Mouse (Mus musculus) embryonic facial prominence, embryonic 10.5 days (tissue): ENCODE data around the gene Cd82. TPM values are rescaled to one million over a fixed set of nuclear protein-coding genes. Genes with fewer than 3 reads are reported as not detected.

Experiments used
- DNase-seq: peaks from one replicate; pipeline ENCODE4 v3.0.0-alpha.2; 2017; ENCODE audit warnings: low spot score
- H3K27ac ChIP-seq: fragments of 300-500 bp; sonication (generic); replicated peaks from 2 replicates; pipeline ENCODE4 v1.5.1; 2016; ENCODE audit warnings: mild to moderate bottlenecking
- H3K27me3 ChIP-seq: fragments of 300-500 bp; sonication (generic); replicated peaks from 2 replicates; pipeline ENCODE4 v1.6.1; 2016; ENCODE audit warnings: low read depth, mild to moderate bottlenecking; ENCODE audit not compliant: poor library complexity, severe bottlenecking
- H3K36me3 ChIP-seq: fragments of 300-500 bp; sonication (generic); replicated peaks from 2 replicates; pipeline ENCODE4 v1.6.1; 2016; ENCODE audit warnings: mild to moderate bottlenecking, moderate library complexity
- H3K4me1 ChIP-seq: fragments of 300-500 bp; sonication (generic); 2 replicates; pipeline ENCODE4 v1.6.1; 2016
- H3K4me3 ChIP-seq: fragments of 300-500 bp; sonication (generic); 2 replicates; pipeline ENCODE4 v1.5.1; 2016; ENCODE audit warnings: mild to moderate bottlenecking, moderate library complexity
- H3K9me3 ChIP-seq: fragments of 300-500 bp; sonication (generic); 2 replicates; pipeline ENCODE4 v1.6.1; 2016; ENCODE audit warnings: mild to moderate bottlenecking
- WGBS: fragments of 180-500 bp; shearing (Covaris S2); methylation state at CpG from one replicate; pipeline ENCODE4 v1.1.7; 2016; 5-methylcytosine and 5-hydroxymethylcytosine counted together
- polyA plus RNA-seq: library from polyadenylated mRNA; unstranded; fragments of >200 nt; fragmentation: Nextera tagmentation; extraction: Ambion mirVana; gene quantifications from 2 replicates; pipeline ENCODE4 v1.2.1, GENCODE M21; 2016

The Cd82 gene
- polyA plus RNA-seq, 1 experiment from 2014 or later = 7.3 TPM

GRCm38 (mm10) chr2:93485459-93485858 lies 22.5 kb upstream of the Cd82 start:
- WGBS = 54% methylated on average over 9 of the region's 9 CpGs
- no peaks in the 10 kb centered on the region for H3K36me3 ChIP-seq
- H3K27ac ChIP-seq = peak overlapping the region; percentile 19
- peaks cover 63% of the 10 kb centered on the region for H3K4me1 ChIP-seq
- H3K9me3 ChIP-seq = no peaks in the 10 kb centered on the region
- no peak for DNase-seq
- H3K4me3 ChIP-seq = no peak overlapping the region
- H3K27me3 ChIP-seq = peaks cover 30% of the 10 kb centered on the region

GRCm38 (mm10) chr2:93482036-93482644 lies 19.2 kb upstream of the Cd82 start:
- Histone ChIP-seq H3K36me3 (no peaks in the 10 kb centered on the region), H3K4me3 (0 out of 2 replicates have a peak overlapping the region, but pooled peaks have one; percentile 18), H3K27me3 (peaks cover 18% of the 10 kb centered on the region), H3K4me1 (peaks cover 56% of the 10 kb centered on the region), H3K9me3 (no peaks in the 10 kb centered on the region), H3K27ac (peak overlapping the region; percentile 83)
- 28% methylated on average over 6 of the region's 6 CpGs for WGBS
- peak; percentile 89 for DNase-seq

GRCm38 (mm10) chr2:93478744-93479143 lies 15.8 kb upstream of the Cd82 start:
- Histone ChIP-seq H3K4me1 (peaks cover 58% of the 10 kb centered on the region), H3K4me3 (no peak overlapping the region), H3K36me3 (no peaks in the 10 kb centered on the region), H3K27ac (peak overlapping the region; percentile 77), H3K9me3 (no peaks in the 10 kb centered on the region), H3K27me3 (peaks cover 29% of the 10 kb centered on the region)
- no peak for DNase-seq
- 77% methylated on average over 5 of the region's 5 CpGs for WGBS

GRCm38 (mm10) chr2:93477519-93477918 lies 14.6 kb upstream of the Cd82 start:
- H3K4me1 ChIP-seq = peaks cover 46% of the 10 kb centered on the region
- H3K27me3 ChIP-seq = peaks cover 29% of the 10 kb centered on the region
- H3K36me3 ChIP-seq = no peaks in the 10 kb centered on the region
- H3K9me3 ChIP-seq = no peaks in the 10 kb centered on the region
- peak; percentile 77 for DNase-seq
- H3K4me3 ChIP-seq = no peak overlapping the region
- 0 out of 2 replicates have a peak overlapping the region, but pooled peaks have one; percentile 77 for H3K27ac ChIP-seq
- 43% methylated on average over 7 of the region's 7 CpGs for WGBS

GRCm38 (mm10) chr2:93476487-93476886 lies 13.5 kb upstream of the Cd82 start:
- 84% methylated on average over 7 of the region's 7 CpGs for WGBS

GRCm38 (mm10) chr2:93475040-93475439 lies 12.1 kb upstream of the Cd82 start:
- peak; percentile 90 for DNase-seq
- H3K4me3 ChIP-seq = no peak overlapping the region
- peak overlapping the region; percentile 63 for H3K27ac ChIP-seq
- WGBS = 2% methylated on average over 11 of the region's 11 CpGs
- no peaks in the 10 kb centered on the region for H3K36me3 ChIP-seq
- H3K27me3 ChIP-seq = peaks cover 39% of the 10 kb centered on the region
- peaks cover 37% of the 10 kb centered on the region for H3K4me1 ChIP-seq
- H3K9me3 ChIP-seq = no peaks in the 10 kb centered on the region

More at GRCm38 (mm10) chr2:93476487-93476886, 13.5 kb upstream of the Cd82 start:
- H3K4me1 ChIP-seq = peaks cover 36% of the 10 kb centered on the region
- H3K9me3 ChIP-seq = no peaks in the 10 kb centered on the region
- H3K27ac ChIP-seq = peak overlapping the region; percentile 26
- no peak for DNase-seq
- H3K4me3 ChIP-seq = no peak overlapping the region
- no peaks in the 10 kb centered on the region for H3K36me3 ChIP-seq
- H3K27me3 ChIP-seq = peaks cover 29% of the 10 kb centered on the region

- WGBS = 88% methylated on average over 9 of the region's 9 CpGs
- peaks cover 35% of the 10 kb centered on the region for H3K27me3 ChIP-seq
- no peak overlapping the region for H3K4me3 ChIP-seq
- H3K36me3 ChIP-seq = no peaks in the 10 kb centered on the region
- peaks cover 41% of the 10 kb centered on the region for H3K4me1 ChIP-seq
- H3K27ac ChIP-seq = no peak overlapping the region
- H3K9me3 ChIP-seq = no peaks in the 10 kb centered on the region
- DNase-seq = no peak
These were observed 11.0 kb upstream of the Cd82 start for GRCm38 (mm10) chr2:93473915-93474314.

GRCm38 (mm10) chr2:93470849-93471576 lies 8.1 kb upstream of the Cd82 start:
- peak; percentile 78 for DNase-seq
- peak overlapping the region; percentile 51 for H3K4me3 ChIP-seq
- H3K4me1 ChIP-seq = peaks cover 37% of the 10 kb centered on the region
- 19% methylated on average over 3 of the region's 3 CpGs for WGBS
- no peaks in the 10 kb centered on the region for H3K36me3 ChIP-seq
- no peaks in the 10 kb centered on the region for H3K9me3 ChIP-seq
- H3K27me3 ChIP-seq = peaks cover 40% of the 10 kb centered on the region
- peak overlapping the region; percentile 69; the same call in 1 of the 2 replicates for H3K27ac ChIP-seq

- peak overlapping the region; percentile 69 for H3K27ac ChIP-seq
- DNase-seq = peak; percentile 65
- WGBS = 2% methylated on average over 9 of the region's 9 CpGs
These were observed 7.2 kb upstream of the Cd82 start for GRCm38 (mm10) chr2:93470127-93470526.

GRCm38 (mm10) chr2:93469118-93469517 lies 6.2 kb upstream of the Cd82 start:
- no peak overlapping the region for H3K27ac ChIP-seq
- H3K36me3 ChIP-seq = no peaks in the 10 kb centered on the region
- no peaks in the 10 kb centered on the region for H3K9me3 ChIP-seq
- DNase-seq = peak; percentile 75
- H3K4me3 ChIP-seq = no peak overlapping the region
- H3K4me1 ChIP-seq = peaks cover 27% of the 10 kb centered on the region
- WGBS = 5% methylated on average over 7 of the region's 7 CpGs
- H3K27me3 ChIP-seq = peaks cover 34% of the 10 kb centered on the region

More at GRCm38 (mm10) chr2:93470127-93470526, 7.2 kb upstream of the Cd82 start:
- peaks cover 34% of the 10 kb centered on the region for H3K27me3 ChIP-seq
- H3K36me3 ChIP-seq = no peaks in the 10 kb centered on the region
- peak overlapping the region; percentile 51 for H3K4me3 ChIP-seq
- no peaks in the 10 kb centered on the region for H3K9me3 ChIP-seq
- H3K4me1 ChIP-seq = peaks cover 28% of the 10 kb centered on the region

GRCm38 (mm10) chr2:93466314-93466713 lies 3.4 kb upstream of the Cd82 start:
- peaks cover 50% of the 10 kb centered on the region for H3K4me1 ChIP-seq

GRCm38 (mm10) chr2:93461869-93462714 lies 848 bp downstream of the Cd82 start:
- H3K27me3 ChIP-seq = peaks cover 51% of the 10 kb centered on the region
- peaks cover 34% of the 10 kb centered on the region for H3K4me1 ChIP-seq
- H3K36me3 ChIP-seq = no peaks in the 10 kb centered on the region
- peak overlapping the region; percentile 62 for H3K4me3 ChIP-seq
- H3K27ac ChIP-seq = peak overlapping the region; percentile 70
- 1% methylated on average over 41 of the region's 41 CpGs for WGBS
- no peaks in the 10 kb centered on the region for H3K9me3 ChIP-seq
- DNase-seq = peak; percentile 94

More at GRCm38 (mm10) chr2:93466314-93466713, 3.4 kb upstream of the Cd82 start:
- Histone ChIP-seq H3K27me3 (peaks cover 59% of the 10 kb centered on the region), H3K27ac (no peak overlapping the region), H3K9me3 (no peaks in the 10 kb centered on the region), H3K4me3 (no peak overlapping the region), H3K36me3 (no peaks in the 10 kb centered on the region)
- DNase-seq = no peak
- WGBS = 82% methylated on average over 3 of the region's 3 CpGs
